Mouse (Mus musculus): ENCODE data around the gene Erc1. TPM values are rescaled to one million over a fixed set of nuclear protein-coding genes. Genes with fewer than 3 reads are reported as not detected.
A peak's percentile ranks its signal among the peaks of the same experiment; 100 is the strongest.

Gene Erc1
- polyA plus RNA-seq, 1 experiment from 2014 or later, result 65.3 TPM

DNA sequence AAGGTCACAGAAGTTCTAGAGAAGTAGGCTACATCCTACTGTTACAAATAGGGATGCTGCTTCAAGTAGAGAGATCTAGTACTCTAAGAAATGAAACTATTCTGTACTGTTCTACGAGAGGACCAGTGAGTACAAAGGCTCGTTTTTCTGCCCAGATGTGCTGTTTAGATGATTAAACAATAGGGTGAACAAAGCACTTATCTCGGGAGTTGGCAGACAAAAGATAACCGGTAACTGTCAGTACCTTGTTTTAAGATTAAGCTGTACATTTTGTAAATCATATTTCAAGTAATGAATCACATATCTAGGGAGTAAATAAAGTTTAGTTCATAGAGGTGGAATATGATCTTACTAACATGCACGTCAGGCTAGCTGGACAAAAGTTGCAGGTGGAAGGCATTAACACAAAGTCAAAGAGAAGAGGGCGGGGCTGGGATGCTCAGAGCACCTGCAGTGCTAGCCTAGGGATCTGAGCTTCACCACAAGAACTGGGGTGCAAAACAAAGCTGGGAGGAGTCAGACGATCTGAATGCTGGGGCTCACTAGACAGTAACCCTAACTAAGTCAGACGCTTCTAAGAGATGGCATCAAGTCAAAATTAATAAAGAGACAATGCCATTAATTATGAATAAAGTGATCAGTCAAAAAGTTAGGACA, 136.2 kb downstream of the Erc1 start:
- no peak overlapping the region for H3K27ac ChIP-seq (replicated peaks; ENCODE audit: low read depth, low read length)
- DNase-seq (no peak), ATAC-seq (ENCODE audit: low FRiP score, low TSS enrichment) (no peak)
- no peaks in the 10 kb centered on the region for H3K9me3 ChIP-seq (ENCODE audit: control insufficient read depth, low read length)
- no peak overlapping the region for H3K4me3 ChIP-seq (replicated peaks; ENCODE audit: low read depth, low read length)
- peaks cover 14% of the 10 kb centered on the region for H3K36me3 ChIP-seq (ENCODE audit: control insufficient read depth, insufficient read depth, low read length)
- H3K27me3 ChIP-seq (ENCODE audit: control insufficient read depth, insufficient read depth, low read length), result no peaks in the 10 kb centered on the region
- H3K4me2 ChIP-seq (ENCODE audit: low read length), result no peak overlapping the region
- no peaks in the 10 kb centered on the region for H3K4me1 ChIP-seq (ENCODE audit: control insufficient read depth, insufficient read depth, low read length)
- WGBS, result 74% methylated on average over 8 of the region's 8 CpGs
- no peak overlapping the region for H3K9ac ChIP-seq (replicated peaks; ENCODE audit: low read length)

DNA sequence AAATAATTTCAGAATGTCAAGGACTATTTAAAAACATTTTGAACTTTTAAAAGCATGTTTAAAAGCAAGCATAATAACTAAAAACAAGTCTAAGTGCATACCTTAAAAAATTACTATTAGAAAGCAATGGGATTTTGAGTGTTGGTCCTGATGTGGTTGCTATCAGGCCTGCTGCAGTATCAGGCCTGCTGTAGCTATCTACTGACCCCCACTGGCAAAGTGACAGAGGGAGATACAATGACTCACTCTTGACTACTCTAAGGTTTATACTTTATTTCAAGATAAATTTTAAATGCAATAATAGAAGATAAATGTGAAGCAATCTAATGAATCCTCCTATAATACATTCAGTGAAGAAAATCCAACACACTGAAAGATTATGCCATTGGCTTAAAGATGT, 138.4 kb downstream of the Erc1 start:
- no peaks in the 10 kb centered on the region for H3K4me1 ChIP-seq (ENCODE audit: control insufficient read depth, insufficient read depth, low read length)
- H3K9me3 ChIP-seq (ENCODE audit: control insufficient read depth, low read length), result no peaks in the 10 kb centered on the region
- H3K9ac ChIP-seq (replicated peaks; ENCODE audit: low read length), result no peak overlapping the region
- peaks cover 14% of the 10 kb centered on the region; the same call in 1 of the 2 replicates for H3K36me3 ChIP-seq (ENCODE audit: control insufficient read depth, insufficient read depth, low read length)
- no peak overlapping the region for H3K27ac ChIP-seq (replicated peaks; ENCODE audit: low read depth, low read length)
- ATAC-seq (ENCODE audit: low FRiP score, low TSS enrichment), result no peak
- H3K4me3 ChIP-seq (replicated peaks; ENCODE audit: low read depth, low read length), result no peak overlapping the region
- no peak overlapping the region for H3K4me2 ChIP-seq (ENCODE audit: low read length)
- H3K27me3 ChIP-seq (ENCODE audit: control insufficient read depth, insufficient read depth, low read length), result no peaks in the 10 kb centered on the region
- peak; percentile 55 for DNase-seq

DNA sequence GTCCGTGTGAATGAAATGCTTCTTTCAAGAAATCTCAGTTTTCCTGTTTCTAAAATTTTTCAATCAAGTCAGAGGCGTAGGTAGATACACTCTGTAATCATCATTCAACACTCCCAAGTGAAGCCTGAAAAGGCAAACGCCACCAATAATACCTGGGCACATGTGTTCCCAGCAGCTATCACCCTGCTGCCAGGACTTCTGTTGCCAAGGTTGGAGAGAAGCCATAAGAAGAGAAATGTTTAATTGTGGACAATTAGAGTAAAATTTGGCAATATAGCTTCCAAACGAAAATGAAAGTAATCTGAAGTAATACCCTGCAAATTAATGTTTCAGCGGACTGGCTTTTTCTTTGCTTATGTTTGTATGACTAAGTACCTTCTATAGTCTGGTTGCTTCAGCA, 140.1 kb downstream of the Erc1 start:
- peaks cover 7% of the 10 kb centered on the region; the same call in 1 of the 2 replicates for H3K36me3 ChIP-seq (ENCODE audit: control insufficient read depth, insufficient read depth, low read length)
- no peak overlapping the region for H3K4me2 ChIP-seq (ENCODE audit: low read length)
- H3K27me3 ChIP-seq (ENCODE audit: control insufficient read depth, insufficient read depth, low read length), result no peaks in the 10 kb centered on the region
- no peak overlapping the region for H3K27ac ChIP-seq (replicated peaks; ENCODE audit: low read depth, low read length)
- WGBS, result 89% methylated on average over 5 of the region's 5 CpGs
- no peaks in the 10 kb centered on the region for H3K4me1 ChIP-seq (ENCODE audit: control insufficient read depth, insufficient read depth, low read length)
- ATAC-seq (ENCODE audit: low FRiP score, low TSS enrichment) (no peak), DNase-seq (no peak)
- H3K9me3 ChIP-seq (ENCODE audit: control insufficient read depth, low read length), result no peaks in the 10 kb centered on the region
- no peak overlapping the region for H3K9ac ChIP-seq (replicated peaks; ENCODE audit: low read length)
- H3K4me3 ChIP-seq (replicated peaks; ENCODE audit: low read depth, low read length), result no peak overlapping the region

DNA sequence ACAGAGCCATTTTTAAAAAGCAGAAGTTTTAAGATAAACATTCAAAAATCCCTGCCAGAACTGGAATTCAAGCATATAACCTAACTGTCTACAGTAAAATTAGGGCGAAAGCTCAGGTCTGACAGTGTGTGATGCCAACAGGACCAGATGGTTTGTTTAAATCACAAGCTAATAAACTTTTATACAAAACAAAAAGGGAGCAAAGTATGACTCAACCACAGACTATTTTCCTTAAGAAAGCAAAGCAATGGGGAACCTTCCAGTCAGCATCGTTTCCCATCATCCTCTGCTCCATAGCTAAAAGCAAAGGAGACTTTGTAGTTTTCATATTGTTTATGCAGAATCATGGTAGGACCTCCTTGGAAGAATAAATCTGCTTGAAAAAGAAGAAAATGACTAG, 143.1 kb downstream of the Erc1 start:
- Histone ChIP-seq H3K4me1 (ENCODE audit: control insufficient read depth, insufficient read depth, low read length) (no peaks in the 10 kb centered on the region), H3K4me2 (ENCODE audit: low read length) (no peak overlapping the region), H3K9me3 (ENCODE audit: control insufficient read depth, low read length) (no peaks in the 10 kb centered on the region), H3K27me3 (ENCODE audit: control insufficient read depth, insufficient read depth, low read length) (no peaks in the 10 kb centered on the region), H3K9ac (replicated peaks; ENCODE audit: low read length) (no peak overlapping the region), H3K36me3 (ENCODE audit: control insufficient read depth, insufficient read depth, low read length) (peaks cover 3% of the 10 kb centered on the region; the same call in 1 of the 2 replicates), H3K27ac (replicated peaks; ENCODE audit: low read depth, low read length) (no peak overlapping the region), H3K4me3 (replicated peaks; ENCODE audit: low read depth, low read length) (no peak overlapping the region)
- DNase-seq (no peak), ATAC-seq (ENCODE audit: low FRiP score, low TSS enrichment) (no peak)
- WGBS, result 97% methylated on average over 2 of the region's 2 CpGs

DNA sequence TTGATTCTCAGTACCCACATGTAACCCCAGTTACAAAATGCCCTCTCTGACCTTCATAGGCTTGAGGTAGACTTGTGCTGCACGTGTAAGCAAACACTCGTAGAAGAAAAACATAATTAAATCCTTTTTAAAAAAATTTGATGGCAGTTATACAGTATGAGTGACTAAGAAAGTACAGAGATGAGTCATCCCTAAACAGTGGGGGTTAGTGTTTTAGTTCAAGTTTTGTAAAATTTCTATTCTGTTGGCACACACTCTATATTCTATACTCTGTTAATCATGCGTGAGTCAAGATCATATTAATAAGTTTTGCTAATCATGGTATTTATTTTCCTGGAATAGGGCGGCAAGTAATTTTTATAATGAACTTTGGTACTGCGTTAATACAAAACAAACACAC, 155.2 kb downstream of the Erc1 start:
- Histone ChIP-seq H3K4me1 (ENCODE audit: control insufficient read depth, insufficient read depth, low read length) (no peaks in the 10 kb centered on the region), H3K27me3 (ENCODE audit: control insufficient read depth, insufficient read depth, low read length) (no peaks in the 10 kb centered on the region), H3K27ac (replicated peaks; ENCODE audit: low read depth, low read length) (no peak overlapping the region), H3K4me2 (ENCODE audit: low read length) (no peak overlapping the region), H3K9ac (replicated peaks; ENCODE audit: low read length) (no peak overlapping the region), H3K4me3 (replicated peaks; ENCODE audit: low read depth, low read length) (no peak overlapping the region), H3K36me3 (ENCODE audit: control insufficient read depth, insufficient read depth, low read length) (peaks cover 22% of the 10 kb centered on the region), H3K9me3 (ENCODE audit: control insufficient read depth, low read length) (no peaks in the 10 kb centered on the region)
- ATAC-seq (ENCODE audit: low FRiP score, low TSS enrichment) (no peak), DNase-seq (no peak)
- 94% methylated on average over 5 of the region's 5 CpGs for WGBS

DNA sequence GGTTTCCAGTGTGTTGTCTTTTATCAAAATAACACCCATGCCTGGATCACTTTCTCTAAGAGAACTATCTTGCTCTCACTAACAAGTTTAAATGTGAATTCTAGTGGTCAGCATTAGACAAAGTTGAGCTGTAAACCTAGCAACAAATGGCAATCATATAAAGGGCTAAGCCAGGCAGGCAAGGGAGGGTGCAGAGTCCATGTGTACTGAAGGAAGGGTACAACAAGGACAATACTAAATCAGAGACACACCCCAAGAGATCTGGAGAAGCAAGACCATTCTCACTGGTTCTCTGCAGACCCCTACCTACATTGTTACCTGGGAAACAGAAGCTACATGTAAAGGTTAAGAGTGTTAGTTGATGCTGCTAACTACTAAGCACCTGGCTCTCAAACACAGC, 161.5 kb downstream of the Erc1 start:
- Histone ChIP-seq H3K4me2 (ENCODE audit: low read length) (no peak overlapping the region), H3K4me1 (ENCODE audit: control insufficient read depth, insufficient read depth, low read length) (no peaks in the 10 kb centered on the region), H3K4me3 (replicated peaks; ENCODE audit: low read depth, low read length) (no peak overlapping the region), H3K27me3 (ENCODE audit: control insufficient read depth, insufficient read depth, low read length) (no peaks in the 10 kb centered on the region), H3K36me3 (ENCODE audit: control insufficient read depth, insufficient read depth, low read length) (peaks cover 14% of the 10 kb centered on the region; the same call in 1 of the 2 replicates), H3K9me3 (ENCODE audit: control insufficient read depth, low read length) (no peaks in the 10 kb centered on the region), H3K27ac (replicated peaks; ENCODE audit: low read depth, low read length) (no peak overlapping the region), H3K9ac (replicated peaks; ENCODE audit: low read length) (no peak overlapping the region)
- no peak for DNase-seq
- ATAC-seq (ENCODE audit: low FRiP score, low TSS enrichment), result no peak

DNA sequence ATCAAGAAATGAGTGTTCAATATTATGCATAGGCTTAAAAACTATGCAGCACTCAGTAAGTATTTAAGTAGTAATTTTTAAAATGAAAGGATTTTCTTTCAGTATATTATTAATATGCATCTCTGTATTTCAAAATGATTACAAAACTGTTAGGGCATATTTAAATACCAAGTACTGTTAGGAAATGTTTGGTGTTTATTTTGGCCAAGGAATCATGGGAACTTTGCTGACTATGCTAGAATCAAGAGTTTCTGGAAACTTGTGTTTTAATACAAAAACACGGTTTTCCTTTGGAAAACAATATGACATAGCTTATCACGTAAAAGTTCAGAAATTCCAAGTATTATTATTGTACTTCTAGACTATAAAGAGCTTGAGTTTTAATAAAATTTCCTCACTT, 167.2 kb downstream of the Erc1 start:
- Histone ChIP-seq H3K36me3 (ENCODE audit: control insufficient read depth, insufficient read depth, low read length) (0 out of 2 replicates have a peak, but pooled peaks cover 10% of the 10 kb centered on the region), H3K9ac (replicated peaks; ENCODE audit: low read length) (no peak overlapping the region), H3K9me3 (ENCODE audit: control insufficient read depth, low read length) (no peaks in the 10 kb centered on the region), H3K4me1 (ENCODE audit: control insufficient read depth, insufficient read depth, low read length) (no peaks in the 10 kb centered on the region), H3K4me3 (replicated peaks; ENCODE audit: low read depth, low read length) (no peak overlapping the region), H3K4me2 (ENCODE audit: low read length) (no peak overlapping the region), H3K27ac (replicated peaks; ENCODE audit: low read depth, low read length) (no peak overlapping the region), H3K27me3 (ENCODE audit: control insufficient read depth, insufficient read depth, low read length) (no peaks in the 10 kb centered on the region)
- DNase-seq (no peak), ATAC-seq (ENCODE audit: low FRiP score, low TSS enrichment) (no peak)
- 94% methylated on average over 2 of the region's 2 CpGs for WGBS

DNA sequence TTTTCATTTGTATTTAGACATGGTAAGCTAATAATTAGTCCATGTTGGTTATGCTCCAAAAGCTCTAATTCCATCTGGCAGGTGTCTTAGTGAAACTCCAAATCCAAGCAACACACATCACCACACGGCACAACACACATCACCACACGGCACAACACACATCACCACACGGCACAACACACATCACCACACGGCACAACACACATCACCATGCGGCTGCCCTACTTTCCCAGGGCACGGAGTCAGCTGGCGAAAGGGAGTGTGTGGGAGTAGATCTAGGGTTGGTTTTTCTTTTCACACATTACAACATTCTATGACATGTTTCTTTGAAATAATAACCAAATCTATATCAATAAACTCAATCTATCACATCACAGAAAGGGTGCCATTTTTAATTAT, 173.2 kb downstream of the Erc1 start:
- H3K4me1 ChIP-seq (ENCODE audit: control insufficient read depth, insufficient read depth, low read length), result no peaks in the 10 kb centered on the region
- H3K9me3 ChIP-seq (ENCODE audit: control insufficient read depth, low read length), result no peaks in the 10 kb centered on the region
- H3K4me2 ChIP-seq (ENCODE audit: low read length), result no peak overlapping the region
- H3K27ac ChIP-seq (replicated peaks; ENCODE audit: low read depth, low read length), result no peak overlapping the region
- no peak for ATAC-seq (ENCODE audit: low FRiP score, low TSS enrichment)
- H3K36me3 ChIP-seq (ENCODE audit: control insufficient read depth, insufficient read depth, low read length), result 0 out of 2 replicates have a peak, but pooled peaks cover 3% of the 10 kb centered on the region
- H3K27me3 ChIP-seq (ENCODE audit: control insufficient read depth, insufficient read depth, low read length), result no peaks in the 10 kb centered on the region
- 93% methylated on average over 7 of the region's 7 CpGs for WGBS
- no peak for DNase-seq
- H3K9ac ChIP-seq (replicated peaks; ENCODE audit: low read length), result no peak overlapping the region
- no peak overlapping the region for H3K4me3 ChIP-seq (replicated peaks; ENCODE audit: low read depth, low read length)

DNA sequence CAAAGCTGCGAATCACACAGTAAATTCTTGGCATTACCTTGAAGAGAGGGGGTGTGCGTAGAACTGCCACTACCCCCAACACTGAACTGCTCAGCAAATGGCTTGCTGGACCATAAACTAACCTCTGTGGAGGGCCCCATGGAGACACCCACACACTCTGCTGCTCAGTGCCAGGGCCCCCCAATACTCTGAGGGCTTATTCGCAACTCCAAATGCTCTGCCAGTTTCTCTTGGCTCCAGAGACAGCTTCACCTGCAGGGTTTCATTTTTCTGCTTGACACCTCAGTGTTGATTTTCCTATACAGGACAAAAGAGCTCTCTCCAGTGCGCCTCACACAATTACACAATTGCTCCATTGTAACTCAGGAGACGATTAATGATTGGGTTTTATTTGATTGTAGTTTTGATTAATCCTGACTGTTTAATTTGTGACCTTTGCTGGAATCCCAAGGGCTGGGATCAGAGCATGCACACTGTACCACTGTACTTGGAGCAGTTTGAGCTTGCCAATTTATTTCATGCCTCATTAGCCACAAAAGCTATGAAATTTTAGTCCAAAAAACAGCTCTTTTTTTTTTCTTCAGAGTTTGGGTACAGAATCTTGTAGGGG, 173.7 kb downstream of the Erc1 start:
- Histone ChIP-seq H3K36me3 (ENCODE audit: control insufficient read depth, insufficient read depth, low read length) (0 out of 2 replicates have a peak, but pooled peaks cover 3% of the 10 kb centered on the region), H3K4me1 (ENCODE audit: control insufficient read depth, insufficient read depth, low read length) (no peaks in the 10 kb centered on the region), H3K9me3 (ENCODE audit: control insufficient read depth, low read length) (no peaks in the 10 kb centered on the region), H3K27me3 (ENCODE audit: control insufficient read depth, insufficient read depth, low read length) (no peaks in the 10 kb centered on the region), H3K27ac (replicated peaks; ENCODE audit: low read depth, low read length) (no peak overlapping the region), H3K4me3 (replicated peaks; ENCODE audit: low read depth, low read length) (no peak overlapping the region), H3K4me2 (ENCODE audit: low read length) (no peak overlapping the region), H3K9ac (replicated peaks; ENCODE audit: low read length) (no peak overlapping the region)
- WGBS, result 75% methylated on average over 5 of the region's 5 CpGs
- DNase-seq (peak; percentile 8), ATAC-seq (ENCODE audit: low FRiP score, low TSS enrichment) (no peak)

Measured in midbrain, embryonic 14.5 days (tissue).